Mouse (Mus musculus): ENCODE results near the gene Gm49353. TPM values are rescaled to one million over a fixed set of nuclear protein-coding genes. Genes with fewer than 3 reads are reported as not detected.

Gm49353 gene
- total RNA-seq (2014; fragmentation: Nextera tagmentation) = not detected in 2 replicates
- total RNA-seq (2017) = not detected in 2 replicates

- ATAC-seq (replicated peaks; ENCODE audit: low FRiP score, low TSS enrichment, poor library complexity, severe bottlenecking) = no peak
Observed at GRCm38 (mm10) chr10:29198642-29199041, at the start of gene Gm49353. TSS of gene Gm49353 (plus strand) at chr10:29198954.

GRCm38 (mm10) chr10:29155304-29155703 lies 43.5 kb upstream of the Gm49353 start:
- ATAC-seq (replicated peaks; ENCODE audit: low FRiP score, low TSS enrichment, poor library complexity, severe bottlenecking) = no peak

GRCm38 (mm10) chr10:29161664-29162063 lies 37.1 kb upstream of the Gm49353 start:
- no peak for ATAC-seq (replicated peaks; ENCODE audit: low FRiP score, low TSS enrichment, poor library complexity, severe bottlenecking)

GRCm38 (mm10) chr10:29173778-29174177 lies 25.0 kb upstream of the Gm49353 start:
- no peak for ATAC-seq (replicated peaks; ENCODE audit: low FRiP score, low TSS enrichment, poor library complexity, severe bottlenecking)

- ATAC-seq (replicated peaks; ENCODE audit: low FRiP score, low TSS enrichment, poor library complexity, severe bottlenecking) = no peak
Observed at GRCm38 (mm10) chr10:29175656-29176055, 23.1 kb upstream of the Gm49353 start.

- ATAC-seq (replicated peaks; ENCODE audit: low FRiP score, low TSS enrichment, poor library complexity, severe bottlenecking) = no peak
Observed at GRCm38 (mm10) chr10:29176881-29177280, 21.9 kb upstream of the Gm49353 start.

GRCm38 (mm10) chr10:29178003-29178402 lies 20.8 kb upstream of the Gm49353 start:
- no peak for ATAC-seq (replicated peaks; ENCODE audit: low FRiP score, low TSS enrichment, poor library complexity, severe bottlenecking)

GRCm38 (mm10) chr10:29180210-29180609 lies 18.5 kb upstream of the Gm49353 start:
- ATAC-seq (replicated peaks; ENCODE audit: low FRiP score, low TSS enrichment, poor library complexity, severe bottlenecking) = no peak

- ATAC-seq (replicated peaks; ENCODE audit: low FRiP score, low TSS enrichment, poor library complexity, severe bottlenecking) = no peak
Observed at GRCm38 (mm10) chr10:29181046-29181445, 17.7 kb upstream of the Gm49353 start.

GRCm38 (mm10) chr10:29193769-29194168 lies 5.0 kb upstream of the Gm49353 start:
- ATAC-seq (replicated peaks; ENCODE audit: low FRiP score, low TSS enrichment, poor library complexity, severe bottlenecking) = no peak

- no peak for ATAC-seq (replicated peaks; ENCODE audit: low FRiP score, low TSS enrichment, poor library complexity, severe bottlenecking)
Observed at GRCm38 (mm10) chr10:29196811-29197210, 1.9 kb upstream of the Gm49353 start.

- ATAC-seq (replicated peaks; ENCODE audit: low FRiP score, low TSS enrichment, poor library complexity, severe bottlenecking) = no peak
Observed at GRCm38 (mm10) chr10:29199835-29200234, 1.1 kb downstream of the Gm49353 start.

GRCm38 (mm10) chr10:29200609-29201008 lies 1.9 kb downstream of the Gm49353 start:
- no peak for ATAC-seq (replicated peaks; ENCODE audit: low FRiP score, low TSS enrichment, poor library complexity, severe bottlenecking)

GRCm38 (mm10) chr10:29206730-29207129 lies 8.0 kb downstream of the Gm49353 start:
- peak; percentile 81 for ATAC-seq (replicated peaks; ENCODE audit: low FRiP score, low TSS enrichment, poor library complexity, severe bottlenecking)

GRCm38 (mm10) chr10:29208735-29209134 lies 10.0 kb downstream of the Gm49353 start:
- no peak for ATAC-seq (replicated peaks; ENCODE audit: low FRiP score, low TSS enrichment, poor library complexity, severe bottlenecking)

GRCm38 (mm10) chr10:29211453-29211852 lies 12.7 kb downstream of the Gm49353 start, which contains the start of gene 9330159F19Rik:
TSS of gene 9330159F19Rik (plus strand) at chr10:29211606.
- no peak for ATAC-seq (replicated peaks; ENCODE audit: low FRiP score, low TSS enrichment, poor library complexity, severe bottlenecking)

GRCm38 (mm10) chr10:29213534-29214100 lies 14.9 kb downstream of the Gm49353 start:
- ATAC-seq (replicated peaks; ENCODE audit: low FRiP score, low TSS enrichment, poor library complexity, severe bottlenecking) = no peak

GRCm38 (mm10) chr10:29216957-29217356 lies 18.2 kb downstream of the Gm49353 start:
- ATAC-seq (replicated peaks; ENCODE audit: low FRiP score, low TSS enrichment, poor library complexity, severe bottlenecking) = no peak

- no peak for ATAC-seq (replicated peaks; ENCODE audit: low FRiP score, low TSS enrichment, poor library complexity, severe bottlenecking)
Observed at GRCm38 (mm10) chr10:29217451-29217850, 18.7 kb downstream of the Gm49353 start.

- no peak for ATAC-seq (replicated peaks; ENCODE audit: low FRiP score, low TSS enrichment, poor library complexity, severe bottlenecking)
Observed at GRCm38 (mm10) chr10:29225329-29225728, 26.6 kb downstream of the Gm49353 start.

GRCm38 (mm10) chr10:29231208-29231607 lies 32.5 kb downstream of the Gm49353 start:
- ATAC-seq (replicated peaks; ENCODE audit: low FRiP score, low TSS enrichment, poor library complexity, severe bottlenecking) = no peak
